Mouse (Mus musculus) neural tube, embryonic 12.5 days (tissue): ENCODE measurements around the gene Tbcel. TPM values are rescaled to one million over a fixed set of nuclear protein-coding genes. Genes with fewer than 3 reads are reported as not detected.

Experiments used
- ATAC-seq: fragments of 200-750 bp; cut with Nextera tagmentation; 2 replicates; pipeline ENCODE4 v1.8.0; 2017; ENCODE audit warnings: low read depth, mild to moderate bottlenecking, moderate TSS enrichment, moderate library complexity; ENCODE audit not compliant: low FRiP score
- H3K27ac ChIP-seq: fragments of 300-500 bp; sonication (generic); 2 replicates; pipeline ENCODE4 v1.5.1; 2016
- H3K27me3 ChIP-seq: fragments of 300-500 bp; sonication (generic); replicated peaks from 2 replicates; pipeline ENCODE4 v1.6.1; 2016; ENCODE audit warnings: mild to moderate bottlenecking
- H3K36me3 ChIP-seq: fragments of 300-500 bp; sonication (generic); 2 replicates; pipeline ENCODE4 v1.6.1; 2016; ENCODE audit warnings: mild to moderate bottlenecking
- H3K4me1 ChIP-seq: fragments of 300-500 bp; sonication (generic); 2 replicates; pipeline ENCODE4 v1.6.1; 2016
- H3K4me2 ChIP-seq: fragments of 300-500 bp; sonication (generic); replicated peaks from 2 replicates; pipeline ENCODE4 v1.6.1; 2016; ENCODE audit warnings: mild to moderate bottlenecking
- H3K4me3 ChIP-seq: fragments of 300-500 bp; sonication (generic); 2 replicates; pipeline ENCODE4 v1.5.1; 2016
- H3K9ac ChIP-seq: fragments of 300-500 bp; sonication (generic); 2 replicates; pipeline ENCODE4 v1.6.1; 2016; ENCODE audit warnings: mild to moderate bottlenecking
- H3K9me3 ChIP-seq: fragments of 300-500 bp; sonication (generic); 2 replicates; pipeline ENCODE4 v1.6.1; 2016; ENCODE audit warnings: mild to moderate bottlenecking
- WGBS: fragments of 180-500 bp; shearing (Covaris S2); methylation state at CpG from one replicate; pipeline ENCODE4 v1.1.7; 2016; 5-methylcytosine and 5-hydroxymethylcytosine counted together
- polyA plus RNA-seq: library from polyadenylated mRNA; unstranded; fragments of >200 nt; fragmentation: Nextera tagmentation; extraction: Ambion mirVana; gene quantifications from 2 replicates; pipeline ENCODE4 v1.2.1, GENCODE M21; 2016

Gene Tbcel
- polyA plus RNA-seq: 5.1 and 5.4 TPM in 2 replicates

GRCm38 (mm10) chr9:42507709-42508108, at the start of gene Tbcel:
Tbcel (minus strand) TSS chr9:42507809.
- H3K9ac ChIP-seq: no peak within 1 kb of the TSS
- H3K4me1 ChIP-seq: no peaks in the 10 kb centered on the region
- no peaks in the 10 kb centered on the region for H3K9me3 ChIP-seq
- H3K27me3 ChIP-seq: no peaks in the 10 kb centered on the region
- H3K4me2 ChIP-seq: no peak within 1 kb of the TSS
- H3K4me3 ChIP-seq: no peak within 1 kb of the TSS
- H3K27ac ChIP-seq: no peak within 1 kb of the TSS
- WGBS: 94% methylated on average over 6 of the region's 6 CpGs
- H3K36me3 ChIP-seq: no peaks in the 10 kb centered on the region
- no peak for ATAC-seq

- Histone ChIP-seq H3K27me3 (no peaks in the 10 kb centered on the region), H3K27ac (no peak overlapping the region), H3K4me3 (no peak overlapping the region), H3K4me1 (no peaks in the 10 kb centered on the region), H3K36me3 (no peaks in the 10 kb centered on the region), H3K4me2 (no peak overlapping the region), H3K9me3 (no peaks in the 10 kb centered on the region; the same call in 1 of the 2 replicates), H3K9ac (no peak overlapping the region)
- WGBS: 85% methylated on average over 1 of the region's 1 CpGs
- ATAC-seq: no peak
Measured at GRCm38 (mm10) chr9:42555186-42555585, 47.6 kb upstream of the Tbcel start.

DNA sequence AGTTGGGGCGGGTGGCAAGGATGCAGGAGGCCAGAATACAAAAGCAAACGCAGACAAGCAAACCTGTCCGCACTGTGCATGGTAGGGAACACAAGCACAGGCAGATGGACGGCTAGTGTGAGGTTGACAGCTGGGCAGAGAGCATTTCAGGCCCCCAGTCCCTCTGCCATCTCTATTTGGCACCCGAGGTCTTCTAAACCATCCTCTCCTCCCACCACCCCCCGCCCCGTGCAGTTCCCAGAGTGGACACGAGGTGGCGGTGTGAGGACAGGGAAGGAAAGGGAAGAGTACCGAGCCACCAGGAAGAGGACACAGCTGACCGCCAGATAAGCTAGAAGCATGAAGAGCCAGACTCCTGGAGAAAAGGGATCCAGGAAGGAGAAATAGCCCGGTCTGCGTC, 42.5 kb upstream of the Tbcel start:
- Histone ChIP-seq H3K4me1 (no peaks in the 10 kb centered on the region), H3K4me2 (no peak overlapping the region), H3K27ac (no peak overlapping the region), H3K27me3 (no peaks in the 10 kb centered on the region), H3K4me3 (no peak overlapping the region), H3K9ac (no peak overlapping the region), H3K9me3 (no peaks in the 10 kb centered on the region), H3K36me3 (no peaks in the 10 kb centered on the region)
- WGBS: 16% methylated on average over 13 of the region's 13 CpGs
- ATAC-seq: no peak

DNA sequence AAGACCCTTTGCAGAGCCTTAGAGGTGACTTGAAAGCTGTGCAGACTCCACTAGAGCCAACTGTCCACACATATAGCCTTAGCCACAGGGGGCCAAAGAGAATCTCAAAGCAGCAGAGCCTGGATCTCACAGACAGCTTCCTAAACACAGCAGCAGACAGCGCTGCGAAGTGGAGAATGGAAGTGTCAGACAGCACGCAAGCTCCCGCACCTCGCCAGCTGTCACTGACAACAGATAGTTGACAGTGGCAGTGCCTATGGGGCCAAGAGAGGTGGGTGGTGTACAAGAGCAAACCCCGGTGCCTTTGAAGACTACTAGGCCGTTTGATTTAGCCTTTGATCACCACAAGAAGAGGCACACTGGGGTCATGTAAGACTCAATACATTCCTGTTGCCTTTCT, 41.4 kb upstream of the Tbcel start:
- Histone ChIP-seq H3K4me2 (no peak overlapping the region), H3K36me3 (no peaks in the 10 kb centered on the region), H3K4me3 (no peak overlapping the region), H3K9ac (no peak overlapping the region), H3K9me3 (no peaks in the 10 kb centered on the region), H3K4me1 (no peaks in the 10 kb centered on the region), H3K27ac (no peak overlapping the region), H3K27me3 (no peaks in the 10 kb centered on the region)
- ATAC-seq: no peak
- 63% methylated on average over 7 of the region's 7 CpGs for WGBS

DNA sequence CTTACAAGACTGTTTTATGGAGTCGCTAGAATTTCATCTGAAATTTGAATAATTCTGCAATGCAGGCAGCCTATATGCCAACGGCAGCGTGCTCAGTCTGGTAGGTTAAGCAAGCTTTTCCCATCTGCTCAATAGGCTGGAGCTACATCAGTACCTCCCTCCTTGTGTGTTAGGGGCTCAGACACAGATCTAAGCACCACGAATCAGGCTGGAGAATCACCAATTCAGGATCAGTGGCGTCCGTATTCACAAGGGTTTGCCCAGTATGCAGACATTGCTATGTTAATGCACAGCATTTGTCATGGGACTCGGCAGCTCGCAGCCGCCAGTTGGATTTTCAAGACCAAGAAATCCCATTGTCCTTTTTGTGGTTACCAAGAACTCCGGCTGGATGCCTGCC, 36.9 kb upstream of the Tbcel start:
- no peak for ATAC-seq
- WGBS: 69% methylated on average over 10 of the region's 10 CpGs

GRCm38 (mm10) chr9:42533491-42533890, 25.9 kb upstream of the Tbcel start:
- H3K27ac ChIP-seq: no peak overlapping the region
- no peaks in the 10 kb centered on the region for H3K9me3 ChIP-seq
- H3K36me3 ChIP-seq: no peaks in the 10 kb centered on the region
- no peak overlapping the region for H3K4me3 ChIP-seq
- 82% methylated on average over 8 of the region's 8 CpGs for WGBS
- peaks cover 17% of the 10 kb centered on the region for H3K4me1 ChIP-seq
- no peak overlapping the region for H3K9ac ChIP-seq
- H3K4me2 ChIP-seq: no peak overlapping the region
- ATAC-seq: no peak
- H3K27me3 ChIP-seq: no peaks in the 10 kb centered on the region

More for the DNA sequence above, 36.9 kb upstream of the Tbcel start:
- Histone ChIP-seq H3K36me3 (no peaks in the 10 kb centered on the region), H3K9ac (no peak overlapping the region), H3K9me3 (no peaks in the 10 kb centered on the region), H3K27me3 (no peaks in the 10 kb centered on the region), H3K27ac (no peak overlapping the region), H3K4me2 (no peak overlapping the region), H3K4me1 (no peaks in the 10 kb centered on the region), H3K4me3 (no peak overlapping the region)

DNA sequence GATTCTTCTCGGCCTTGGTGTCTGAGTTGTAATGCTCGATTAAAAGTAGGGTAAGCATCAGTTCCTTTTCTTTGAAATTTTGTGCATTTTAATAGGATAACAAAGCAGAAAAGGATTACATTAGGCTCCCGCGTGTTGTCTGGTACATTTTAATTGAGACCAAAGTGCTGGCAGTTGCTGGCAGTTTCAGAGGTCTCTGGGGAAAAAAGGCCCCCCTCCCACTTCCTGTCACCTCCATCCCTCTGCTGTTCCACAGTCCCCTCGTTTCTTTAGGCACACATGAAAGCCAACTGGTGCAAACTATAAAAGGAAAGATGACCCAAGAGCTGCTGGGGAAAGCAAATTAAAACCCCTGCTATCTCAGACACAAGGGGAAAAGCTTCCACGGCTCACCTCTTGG, 25.4 kb upstream of the Tbcel start:
- Histone ChIP-seq H3K4me1 (peaks cover 17% of the 10 kb centered on the region), H3K4me2 (no peak overlapping the region)

GRCm38 (mm10) chr9:42531951-42532350, 24.3 kb upstream of the Tbcel start:
- Histone ChIP-seq H3K27ac (no peak overlapping the region), H3K4me1 (peaks cover 17% of the 10 kb centered on the region), H3K4me2 (no peak overlapping the region), H3K9me3 (no peaks in the 10 kb centered on the region), H3K27me3 (no peaks in the 10 kb centered on the region), H3K36me3 (no peaks in the 10 kb centered on the region), H3K4me3 (no peak overlapping the region), H3K9ac (no peak overlapping the region)
- WGBS: 61% methylated on average over 3 of the region's 3 CpGs
- ATAC-seq: no peak

More for the DNA sequence above, 25.4 kb upstream of the Tbcel start:
- Histone ChIP-seq H3K27me3 (no peaks in the 10 kb centered on the region), H3K27ac (no peak overlapping the region), H3K4me3 (no peak overlapping the region), H3K9ac (no peak overlapping the region), H3K36me3 (no peaks in the 10 kb centered on the region), H3K9me3 (no peaks in the 10 kb centered on the region)
- ATAC-seq: no peak
- WGBS: 40% methylated on average over 6 of the region's 6 CpGs

DNA sequence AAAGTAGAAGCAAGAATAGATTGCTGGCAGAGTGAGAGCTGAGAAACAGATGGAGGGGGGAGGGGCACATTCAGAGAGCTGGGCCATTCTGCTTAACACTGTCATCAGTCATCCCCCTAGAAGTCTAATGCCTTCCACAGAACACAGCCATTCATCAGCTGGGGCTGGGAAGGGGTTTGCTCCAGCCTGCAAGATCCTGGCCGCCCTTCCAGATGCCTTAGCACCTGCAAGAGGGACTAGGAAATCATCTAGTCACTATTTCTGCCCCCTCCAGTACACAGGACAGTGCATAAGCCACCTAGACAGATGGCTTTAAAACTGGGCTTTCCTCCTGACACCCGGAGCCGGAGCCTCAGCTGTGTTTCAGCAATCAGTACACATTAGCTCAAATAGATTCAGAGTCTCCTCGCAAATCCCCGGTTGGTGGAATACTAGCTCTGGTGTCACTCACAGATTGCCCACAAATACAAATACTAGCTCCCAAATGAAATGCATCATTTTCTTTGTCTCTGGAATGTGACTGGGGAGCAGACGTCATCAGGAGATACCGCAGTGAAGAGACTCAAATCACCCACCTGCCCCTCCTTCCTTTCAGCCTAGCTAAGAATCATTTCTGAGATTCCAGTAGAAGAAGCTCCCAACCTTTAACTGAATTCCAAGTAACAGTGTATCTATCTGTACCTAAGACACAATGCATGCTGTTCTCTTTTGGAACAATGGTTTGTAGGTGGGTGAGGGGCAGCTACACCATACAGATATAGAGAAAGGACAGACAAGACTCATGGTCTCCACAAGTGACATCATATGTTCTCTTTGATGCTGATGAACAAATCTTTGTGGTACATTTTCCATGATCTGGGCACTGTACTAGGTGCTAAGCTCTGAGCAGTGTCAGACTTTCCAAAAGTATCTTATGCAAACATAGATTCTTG, 22.9 kb upstream of the Tbcel start:
- Histone ChIP-seq H3K36me3 (no peaks in the 10 kb centered on the region), H3K9ac (no peak overlapping the region), H3K27ac (peak overlapping the region; percentile 15; the same call in 1 of the 2 replicates), H3K4me2 (0 out of 2 replicates have a peak overlapping the region, but pooled peaks have one; percentile 12), H3K9me3 (no peaks in the 10 kb centered on the region), H3K27me3 (no peaks in the 10 kb centered on the region), H3K4me3 (no peak overlapping the region), H3K4me1 (peaks cover 17% of the 10 kb centered on the region)
- 44% methylated on average over 7 of the region's 7 CpGs for WGBS
- ATAC-seq: peak; percentile 68; the same call in 1 of the 2 replicates

DNA sequence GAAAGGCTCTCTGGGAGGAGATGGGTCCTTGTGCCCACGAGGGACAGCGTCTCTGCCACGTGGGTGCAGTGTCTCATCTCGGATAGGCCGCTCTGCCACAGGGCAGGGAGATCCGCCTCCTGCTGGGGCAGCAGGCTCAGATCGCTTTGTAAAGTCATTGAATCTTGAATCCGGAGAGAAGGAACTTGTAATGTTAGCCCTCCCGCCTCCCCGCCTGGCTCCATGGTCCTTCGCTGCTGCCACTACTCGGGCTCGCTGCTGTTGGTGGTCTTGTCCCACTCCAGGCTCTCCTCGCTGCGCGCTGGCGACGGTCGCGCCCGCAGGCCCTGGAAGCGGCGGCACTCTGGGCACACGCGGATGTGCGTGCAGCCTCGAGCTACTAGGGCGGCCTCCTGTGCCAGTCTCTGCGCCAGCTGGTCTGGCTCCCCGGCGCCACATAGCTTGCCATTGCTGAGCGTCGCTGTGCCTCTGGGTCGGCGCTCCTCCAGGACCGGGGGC, 13.0 kb upstream of the Tbcel start:
- Histone ChIP-seq H3K27ac (no peak overlapping the region), H3K36me3 (no peaks in the 10 kb centered on the region), H3K27me3 (peaks cover 28% of the 10 kb centered on the region), H3K4me1 (peaks cover 9% of the 10 kb centered on the region), H3K9ac (peak overlapping the region; percentile 56), H3K9me3 (no peaks in the 10 kb centered on the region), H3K4me2 (peak overlapping the region; percentile 78), H3K4me3 (peak overlapping the region; percentile 30)
- ATAC-seq: peak; percentile 74
- WGBS: 3% methylated on average over 36 of the region's 36 CpGs

- no peak overlapping the region for H3K27ac ChIP-seq
- no peaks in the 10 kb centered on the region for H3K9me3 ChIP-seq
- peaks cover 32% of the 10 kb centered on the region for H3K27me3 ChIP-seq
- H3K4me2 ChIP-seq: no peak overlapping the region
- H3K4me3 ChIP-seq: no peak overlapping the region
- no peak overlapping the region for H3K9ac ChIP-seq
- ATAC-seq: no peak
- peaks cover 17% of the 10 kb centered on the region for H3K4me1 ChIP-seq
- WGBS: 52% methylated on average over 14 of the region's 14 CpGs
- no peaks in the 10 kb centered on the region for H3K36me3 ChIP-seq
Measured at GRCm38 (mm10) chr9:42518163-42518562, 10.6 kb upstream of the Tbcel start.

GRCm38 (mm10) chr9:42513159-42513558, 5.5 kb upstream of the Tbcel start:
- WGBS: 33% methylated on average over 5 of the region's 5 CpGs
- no peak for ATAC-seq

More at GRCm38 (mm10) chr9:42513159-42513558, 5.5 kb upstream of the Tbcel start:
- Histone ChIP-seq H3K27me3 (0 out of 2 replicates have a peak, but pooled peaks cover 7% of the 10 kb centered on the region), H3K4me1 (peaks cover 12% of the 10 kb centered on the region; the same call in 1 of the 2 replicates), H3K27ac (no peak overlapping the region), H3K9ac (no peak overlapping the region), H3K4me2 (no peak overlapping the region), H3K9me3 (no peaks in the 10 kb centered on the region), H3K36me3 (no peaks in the 10 kb centered on the region), H3K4me3 (no peak overlapping the region)
